ENCODE assay signal across 8 mouse cellular contexts in the genomic region with DNA sequence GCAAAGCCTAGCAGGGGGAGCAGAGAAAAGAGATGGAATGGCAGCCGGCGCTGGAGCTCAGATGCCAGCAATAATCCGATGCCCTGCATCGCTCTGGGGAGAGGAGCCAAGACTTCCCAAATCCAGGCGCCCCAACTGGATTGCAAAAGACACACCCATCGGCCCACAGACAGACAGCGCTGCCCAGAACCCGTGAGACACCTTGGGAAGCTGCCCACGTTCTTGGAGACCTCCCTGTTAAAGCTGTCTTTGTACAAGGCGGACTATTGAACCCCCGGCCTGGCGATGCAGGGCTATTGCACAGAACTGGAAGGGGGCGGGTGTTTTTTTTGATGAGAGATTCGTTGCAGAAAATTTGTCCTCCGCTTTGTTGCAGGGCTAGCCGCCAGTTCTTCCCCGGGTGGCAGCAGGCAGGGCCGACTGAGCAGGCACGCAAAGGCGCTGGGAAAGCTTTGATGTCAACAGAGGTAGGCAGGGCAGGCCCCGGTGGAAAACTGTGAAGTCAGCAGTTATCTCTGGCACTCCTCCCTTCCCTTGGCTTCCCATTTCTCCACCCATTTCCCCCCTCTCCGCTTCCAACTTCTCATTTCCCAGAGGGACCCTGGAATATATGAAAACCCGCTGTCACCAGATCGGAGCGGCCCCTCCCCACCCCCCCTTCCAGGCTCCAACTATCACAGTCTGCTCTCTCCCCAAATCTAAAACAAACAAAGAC. TPM values are rescaled to one million over a fixed set of nuclear protein-coding genes. Genes with fewer than 3 reads are reported as not detected.
DNase-seq lines count a peak whose midpoint lies in the region; ATAC-seq and TF ChIP-seq lines count a peak whose summit lies in the region.

No protein-coding gene starts in this region.

- DNase-seq in adrenal gland, adult 8-10 months: peak; percentile 49
- DNase-seq in gastrocnemius, postnatal 36 days: peak; percentile 17 to 39
- peak; percentile 76 for DNase-seq in intestine, embryonic 14.5 days (ENCODE audit: low spot score)
- DNase-seq in left cerebral cortex, postnatal 36 days (ENCODE audit: low spot score in 2 of 2): peak; percentile 35 to 42
- DNase-seq in mesoderm, embryonic 11.5 days (ENCODE audit: low read depth, low spot score): peak; percentile 22
- peak; percentile 54 for DNase-seq in right cerebral cortex, postnatal 4 days
- DNase-seq in spleen, postnatal 4 days (ENCODE audit: low spot score in 2 of 2): no peak

- H3K9me3 ChIP-seq in intestine, embryonic 14.5 days (ENCODE audit: control insufficient read depth, low read length): no peaks in the 10 kb centered on the region

- TF ChIP-seq POLR2A in cortical plate, adult 2 months (IDR thresholded peaks at IDR 0.05; ENCODE audit: extremely low read depth, insufficient read depth, low read length): no peak

- intact Hi-C loops in gastrocnemius, postnatal 36 days (cut with DNase I): no loop called here
- intact Hi-C loops in left cerebral cortex, postnatal 36 days (cut with DNase I): no loop called here

- ATAC-seq in intestine, embryonic 14.5 days (replicated peaks; ENCODE audit: low FRiP score, low TSS enrichment, low read depth): peak; percentile 67

- H3K27me3 ChIP-seq in intestine, embryonic 14.5 days (replicated peaks; ENCODE audit: control insufficient read depth, insufficient read depth, low read length): no peaks in the 10 kb centered on the region

- H3K9ac ChIP-seq in intestine, embryonic 14.5 days (ENCODE audit: low read length): peak overlapping the region; percentile 20; the same call in 1 of the 2 replicates

- no peak overlapping the region for H3K27ac ChIP-seq in cortical plate, adult 2 months (ENCODE audit: insufficient read depth, low read length)
- peak overlapping the region; percentile 74 for H3K27ac ChIP-seq in intestine, embryonic 14.5 days (ENCODE audit: low read depth)

- WGBS in intestine, embryonic 14.5 days: 9% methylated on average over 25 of the region's 25 CpGs

- no peak for TF ChIP-seq CTCF in cortical plate, adult 2 months (IDR thresholded peaks at IDR 0.05; ENCODE audit: extremely low read depth, insufficient read depth, low read length)

- H3K4me1 ChIP-seq in cortical plate, adult 2 months (ENCODE audit: control insufficient read depth, insufficient read depth, low read length): peaks cover 2% of the 10 kb centered on the region; the same call in 1 of the 2 replicates
- peaks cover 25% of the 10 kb centered on the region for H3K4me1 ChIP-seq in intestine, embryonic 14.5 days (replicated peaks; ENCODE audit: control insufficient read depth, insufficient read depth, low read length)

- peak overlapping the region; percentile 19 for H3K4me3 ChIP-seq in cortical plate, adult 2 months (ENCODE audit: insufficient read depth, low read length)
- peak overlapping the region; percentile 11; the same call in 1 of the 2 replicates for H3K4me3 ChIP-seq in intestine, embryonic 14.5 days (ENCODE audit: low read depth, low read length)

- H3K4me2 ChIP-seq in intestine, embryonic 14.5 days (ENCODE audit: low read length): peak overlapping the region; percentile 49

- no peaks in the 10 kb centered on the region for H3K36me3 ChIP-seq in intestine, embryonic 14.5 days (ENCODE audit: control insufficient read depth, insufficient read depth, low read length)

RNA-seq across cellular contexts. Expression of a gene that starts 28.0 kb away (rescaled TPM):
- total RNA-seq in adrenal gland, adult 8-10 months (2022): 10 to 100 TPM; 19.0 to 25.1 (median 22.4) TPM
- polyA plus RNA-seq in cortical plate, adult 2 months (2012; rRNA removed): 22.1 and 23.7 TPM in 2 replicates
- total RNA-seq in gastrocnemius, postnatal 36 days (2021): 1 to 10 TPM; 1.7 TPM
- 52.5 and 52.9 TPM in 2 replicates for polyA plus RNA-seq in intestine, embryonic 14.5 days (2014; fragmentation: Nextera tagmentation; extraction: Ambion mirVana)
- total RNA-seq in left cerebral cortex, postnatal 36 days (2021): 10 to 100 TPM; 20.2 to 23.1 TPM

Comparison
In these comparisons a context has a peak if more than half of its experiments do, and no peak if none do; other contexts are left out.
1. DNase-seq: peak in adrenal gland, adult 8-10 months (single experiment), gastrocnemius, postnatal 36 days (2 of 2), intestine, embryonic 14.5 days (single experiment), left cerebral cortex, postnatal 36 days (2 of 2), mesoderm, embryonic 11.5 days (single experiment) and right cerebral cortex, postnatal 4 days (single experiment); none in spleen, postnatal 4 days (0 of 2).
2. RNA of a gene that starts 28.0 kb away (total RNA-seq): 19.0 to 25.1 TPM in adrenal gland, adult 8-10 months and 20.2 to 23.1 TPM in left cerebral cortex, postnatal 36 days; 1.7 TPM in gastrocnemius, postnatal 36 days; every median in the first group is over 4 times any median in the second.